Mouse (Mus musculus): ENCODE measurements at regions not wholly inside any gene's neighbourhood (a gene's known extent, or its start where the extent isn't known, plus 50 kb on each side); places are given as distances from the start of the nearest gene placed in this dataset.

GRCm38 (mm10) chr15:25492161-25492746 lies 78.7 kb upstream of the Basp1 start:
- TF ChIP-seq EP300 (optimal IDR thresholded peaks at IDR 0.05) (no peak), CTCF (IDR thresholded peaks at IDR 0.05; ENCODE audit: low read depth) (no peak)
